Mouse (Mus musculus) liver, postnatal 0 days (tissue): ENCODE data around the gene Gm7534.

Source experiments
- CTCF ChIP-seq: sonication (generic); IDR thresholded peaks from 2 replicates; pipeline ENCODE4 v1.5.1; 2016; ENCODE audit warnings: antibody characterized with exemption, low read depth
- EP300 ChIP-seq: IDR thresholded peaks from 2 replicates; pipeline ENCODE4 v1.6.1; 2016; ENCODE audit warnings: antibody characterized with exemption, low read depth, mild to moderate bottlenecking

GRCm38 (mm10) chr4:134181825-134182224, 21.0 kb downstream of the Gm7534 start:
- TF ChIP-seq EP300 (no peak), CTCF (peak; percentile 56)
